Mouse (Mus musculus): ENCODE data around the gene Aqp5. TPM values are rescaled to one million over a fixed set of nuclear protein-coding genes. Genes with fewer than 3 reads are reported as not detected.

Gene Aqp5
- polyA plus RNA-seq, 1 experiment: 511 TPM

DNA sequence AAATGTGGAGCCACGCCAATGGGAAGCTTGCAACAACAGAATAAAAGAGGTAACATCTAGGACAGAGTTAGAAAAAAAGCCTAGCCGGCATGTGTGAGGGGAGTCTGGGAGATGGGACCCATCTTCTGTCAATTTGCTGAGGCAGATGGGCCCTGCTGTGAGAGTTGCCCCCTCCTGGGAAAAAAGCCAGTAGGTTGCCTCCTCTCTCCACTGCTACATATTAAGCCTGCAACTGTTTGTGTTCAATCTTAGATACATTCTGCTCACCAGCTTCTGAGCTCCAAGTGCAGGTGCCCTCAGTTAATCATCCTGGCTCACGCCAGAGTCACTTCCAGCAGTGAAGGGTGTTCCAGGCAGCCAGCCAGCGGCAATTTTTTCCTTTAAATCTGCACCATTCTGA is 29.2 kb downstream of the Aqp5 start:
- DNase-seq: no peak
- Histone ChIP-seq H3K4me1 (ENCODE audit: control insufficient read depth, insufficient read depth, low read length) (peaks cover 3% of the 10 kb centered on the region), H3K4me3 (replicated peaks; ENCODE audit: extremely low read depth, low read depth, low read length) (no peak overlapping the region)
- WGBS: 72% methylated on average over 4 of the region's 4 CpGs
- TF ChIP-seq CTCF (IDR thresholded peaks at IDR 0.05; ENCODE audit: insufficient read depth, low read length): no peak
- no peak for TF ChIP-seq POLR2A (IDR thresholded peaks at IDR 0.05; ENCODE audit: borderline replicate concordance, extremely low read depth, low read depth, low read length)

DNA sequence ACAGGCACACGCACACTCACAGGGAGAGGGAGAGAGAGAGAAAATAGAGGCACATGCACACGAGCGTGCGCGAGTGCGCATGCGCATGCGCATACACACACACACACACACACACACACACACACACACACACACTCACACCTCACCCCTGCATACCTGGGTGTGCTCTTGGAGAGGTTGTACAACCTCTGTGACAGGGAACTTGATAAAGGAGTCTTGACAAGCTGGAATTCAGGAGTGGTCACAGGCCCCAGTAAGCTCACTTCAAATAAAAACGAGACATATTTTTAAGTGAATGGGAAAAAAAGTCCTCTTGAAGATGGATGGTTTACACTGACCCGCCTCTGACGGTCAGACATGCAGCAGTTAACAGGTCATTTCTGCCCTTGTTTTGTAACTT is 31.5 kb downstream of the Aqp5 start:
- TF ChIP-seq CTCF (IDR thresholded peaks at IDR 0.05; ENCODE audit: insufficient read depth, low read length) (no peak), POLR2A (IDR thresholded peaks at IDR 0.05; ENCODE audit: borderline replicate concordance, extremely low read depth, low read depth, low read length) (no peak)
- 79% methylated on average over 11 of the region's 11 CpGs for WGBS
- H3K4me1 ChIP-seq (ENCODE audit: control insufficient read depth, insufficient read depth, low read length): no peaks in the 10 kb centered on the region
- no peak overlapping the region for H3K4me3 ChIP-seq (replicated peaks; ENCODE audit: extremely low read depth, low read depth, low read length)
- no peak for DNase-seq

DNA sequence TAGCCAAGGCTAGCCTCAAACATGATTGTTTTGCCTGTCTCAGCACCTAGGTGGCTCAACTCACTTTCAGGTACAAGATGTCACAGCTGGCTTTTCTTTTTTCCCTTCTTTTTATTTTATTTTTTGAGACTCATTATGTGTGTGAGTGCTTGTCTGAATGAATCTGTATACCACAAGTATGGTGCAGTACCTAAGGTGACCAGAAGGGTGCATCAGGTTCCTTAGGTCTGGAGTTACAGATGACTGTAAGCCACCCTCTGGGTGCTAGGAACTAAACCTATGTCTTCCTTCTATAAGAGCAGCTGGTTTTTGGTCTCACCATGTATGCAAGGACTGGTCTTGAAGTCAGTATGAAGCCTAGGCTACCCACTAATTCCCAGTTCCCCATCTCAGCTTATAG is 41.0 kb downstream of the Aqp5 start:
- H3K4me3 ChIP-seq (replicated peaks; ENCODE audit: extremely low read depth, low read depth, low read length): no peak overlapping the region

DNA sequence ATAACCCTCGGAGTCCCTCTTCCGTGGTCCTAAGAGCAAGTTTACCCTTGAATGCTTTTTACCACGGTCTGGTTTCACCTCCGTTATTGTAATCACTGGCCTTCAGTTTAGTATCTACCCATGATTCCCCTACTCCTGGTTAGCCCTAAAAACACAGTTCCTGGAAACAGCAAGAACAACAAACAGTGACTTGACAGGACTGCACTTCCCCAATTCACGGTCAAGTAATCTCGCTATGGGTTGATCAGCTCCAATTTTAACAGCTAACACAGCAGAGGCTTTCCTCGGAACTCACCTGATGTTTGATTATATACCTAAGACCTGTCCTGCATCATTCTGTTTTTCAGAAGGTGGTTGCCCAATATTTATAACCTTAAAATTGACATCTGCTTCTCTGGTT is 44.1 kb downstream of the Aqp5 start:
- 86% methylated on average over 7 of the region's 7 CpGs for WGBS
- no peak for TF ChIP-seq POLR2A (IDR thresholded peaks at IDR 0.05; ENCODE audit: borderline replicate concordance, extremely low read depth, low read depth, low read length)
- TF ChIP-seq CTCF (IDR thresholded peaks at IDR 0.05; ENCODE audit: insufficient read depth, low read length): no peak
- Histone ChIP-seq H3K4me3 (replicated peaks; ENCODE audit: extremely low read depth, low read depth, low read length) (no peak overlapping the region), H3K4me1 (ENCODE audit: control insufficient read depth, insufficient read depth, low read length) (no peaks in the 10 kb centered on the region)
- no peak for DNase-seq

More for the DNA sequence above, 41.0 kb downstream of the Aqp5 start:
- no peak for TF ChIP-seq POLR2A (IDR thresholded peaks at IDR 0.05; ENCODE audit: borderline replicate concordance, extremely low read depth, low read depth, low read length)
- TF ChIP-seq CTCF (IDR thresholded peaks at IDR 0.05; ENCODE audit: insufficient read depth, low read length): no peak
- DNase-seq: no peak
- H3K4me1 ChIP-seq (ENCODE audit: control insufficient read depth, insufficient read depth, low read length): no peaks in the 10 kb centered on the region

DNA sequence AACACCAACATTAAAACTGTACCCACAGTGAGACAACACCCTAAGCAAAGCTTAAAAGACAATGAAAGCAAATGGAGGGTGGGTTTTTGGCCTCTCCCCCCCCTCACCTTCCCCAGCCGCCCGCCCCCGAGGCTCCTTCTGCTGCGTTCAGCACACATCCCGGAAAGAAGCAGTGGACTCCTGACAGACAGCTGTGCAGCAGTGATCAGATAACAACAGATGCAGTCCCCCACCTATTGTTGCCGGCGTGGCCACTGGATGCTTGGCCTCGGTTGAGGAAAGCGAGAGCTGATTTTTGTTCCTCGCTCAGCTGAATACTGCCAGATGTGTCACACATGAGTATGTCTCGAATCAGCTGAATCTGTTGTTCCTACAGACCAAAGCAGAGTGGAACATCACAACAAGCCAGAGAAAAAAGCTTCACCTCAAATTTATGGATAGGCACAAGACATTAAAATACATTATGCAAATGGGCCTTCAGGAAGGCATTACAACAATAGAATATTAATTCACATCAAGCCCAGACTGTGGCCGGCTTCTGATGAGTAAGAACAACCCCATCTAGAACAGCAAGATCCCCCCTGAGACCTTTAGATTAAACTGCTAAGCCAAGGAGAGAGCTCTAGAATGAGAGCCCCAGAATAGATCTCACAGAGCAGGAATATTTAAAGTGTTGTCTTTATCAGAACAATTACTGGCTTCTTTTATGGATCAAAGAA is 47.0 kb downstream of the Aqp5 start:
- H3K4me3 ChIP-seq (replicated peaks; ENCODE audit: extremely low read depth, low read depth, low read length): no peak overlapping the region
- no peak for DNase-seq
- H3K4me1 ChIP-seq (ENCODE audit: control insufficient read depth, insufficient read depth, low read length): no peaks in the 10 kb centered on the region
- TF ChIP-seq POLR2A (IDR thresholded peaks at IDR 0.05; ENCODE audit: borderline replicate concordance, extremely low read depth, low read depth, low read length): no peak
- no peak for TF ChIP-seq CTCF (IDR thresholded peaks at IDR 0.05; ENCODE audit: insufficient read depth, low read length)
- 84% methylated on average over 12 of the region's 12 CpGs for WGBS

DNA sequence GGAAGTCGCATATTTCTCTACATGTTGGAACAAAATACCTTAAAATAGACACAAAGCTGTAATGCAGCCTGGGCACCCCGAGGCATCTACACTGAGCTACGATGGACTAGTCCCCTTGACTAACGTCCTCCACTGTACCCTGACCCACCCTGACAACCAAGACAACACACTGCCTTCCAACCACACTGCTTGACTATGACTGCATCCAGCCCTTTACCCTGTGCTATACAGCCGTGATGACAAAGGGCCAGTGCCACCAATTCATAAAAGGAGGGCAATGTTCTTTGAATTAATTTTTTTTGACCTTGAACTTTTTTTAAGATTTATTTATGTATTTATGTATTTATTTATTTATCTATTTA is 47.5 kb downstream of the Aqp5 start:
- Histone ChIP-seq H3K4me1 (ENCODE audit: control insufficient read depth, insufficient read depth, low read length) (no peaks in the 10 kb centered on the region), H3K4me3 (replicated peaks; ENCODE audit: extremely low read depth, low read depth, low read length) (no peak overlapping the region)
- WGBS: 93% methylated on average over 5 of the region's 5 CpGs
- DNase-seq: no peak
- no peak for TF ChIP-seq POLR2A (IDR thresholded peaks at IDR 0.05; ENCODE audit: borderline replicate concordance, extremely low read depth, low read depth, low read length)
- no peak for TF ChIP-seq CTCF (IDR thresholded peaks at IDR 0.05; ENCODE audit: insufficient read depth, low read length)

DNA sequence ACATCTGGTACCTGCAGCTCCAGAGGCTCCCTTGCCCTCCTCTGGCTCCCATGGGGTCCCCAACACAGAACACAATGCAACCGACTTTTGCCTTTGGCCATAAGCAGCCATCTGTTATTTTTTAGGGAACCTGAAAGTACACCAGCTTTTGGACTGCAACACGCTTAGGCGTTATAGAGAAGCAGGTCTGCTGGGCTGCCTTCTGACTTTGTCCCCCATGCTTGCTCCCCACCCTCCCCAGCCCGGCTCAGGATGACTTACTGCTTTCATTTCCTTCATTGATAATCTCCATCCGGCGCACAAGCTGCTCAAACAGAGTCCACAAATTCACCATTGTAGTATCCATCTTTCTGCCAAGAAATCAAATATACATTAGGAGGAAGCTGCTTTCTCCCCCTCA is 52.0 kb downstream of the Aqp5 start:
- H3K4me3 ChIP-seq (replicated peaks; ENCODE audit: extremely low read depth, low read depth, low read length): no peak overlapping the region
- H3K4me1 ChIP-seq (ENCODE audit: control insufficient read depth, insufficient read depth, low read length): no peaks in the 10 kb centered on the region
- WGBS: 71% methylated on average over 6 of the region's 6 CpGs
- DNase-seq: no peak
- TF ChIP-seq POLR2A (IDR thresholded peaks at IDR 0.05; ENCODE audit: borderline replicate concordance, extremely low read depth, low read depth, low read length) (no peak), CTCF (IDR thresholded peaks at IDR 0.05; ENCODE audit: insufficient read depth, low read length) (no peak)

DNA sequence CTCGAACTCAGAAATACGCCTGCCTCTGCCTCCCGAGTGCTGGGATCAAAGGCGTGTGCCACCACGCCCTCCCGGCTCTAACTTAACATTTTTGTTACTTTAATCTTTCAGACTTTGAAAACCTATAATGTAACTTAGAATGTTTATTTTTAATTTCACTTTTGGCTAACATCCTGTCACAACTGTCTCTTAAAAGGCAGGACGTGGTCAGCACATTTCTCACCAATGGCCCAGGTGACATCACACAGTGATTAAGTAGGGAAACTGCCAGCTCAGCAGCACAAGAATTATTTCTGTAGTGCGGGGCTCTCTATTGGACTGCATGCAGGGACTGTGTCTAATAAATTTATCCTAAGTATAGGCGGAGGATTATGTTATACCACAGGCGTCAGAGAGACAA is 53.2 kb downstream of the Aqp5 start:
- Histone ChIP-seq H3K4me1 (ENCODE audit: control insufficient read depth, insufficient read depth, low read length) (no peaks in the 10 kb centered on the region), H3K4me3 (replicated peaks; ENCODE audit: extremely low read depth, low read depth, low read length) (no peak overlapping the region)
- 83% methylated on average over 10 of the region's 10 CpGs for WGBS
- TF ChIP-seq POLR2A (IDR thresholded peaks at IDR 0.05; ENCODE audit: borderline replicate concordance, extremely low read depth, low read depth, low read length) (no peak), CTCF (IDR thresholded peaks at IDR 0.05; ENCODE audit: insufficient read depth, low read length) (no peak)
- DNase-seq: no peak

Other genes starting within 250 kb of the Aqp5 start
- 53.4 and 58.9 TPM in 2 replicates for gene Fmnl3, start 220.3 kb upstream of the Aqp5 start, polyA plus RNA-seq (2012; rRNA removed)
- gene Tmbim6, start 197.9 kb upstream of the Aqp5 start, polyA plus RNA-seq (2012; rRNA removed): 1,026 and 1,059 TPM in 2 replicates
- 13.0 and 13.4 TPM in 2 replicates for gene Nckap5l, start 133.0 kb upstream of the Aqp5 start, polyA plus RNA-seq (2012; rRNA removed)
- 5.0 and 5.2 TPM in 2 replicates for gene Bcdin3d, start 116.1 kb upstream of the Aqp5 start, polyA plus RNA-seq (2012; rRNA removed)
- 17.4 and 29.7 TPM in 2 replicates for gene Faim2, start 62.6 kb upstream of the Aqp5 start, polyA plus RNA-seq (2012; rRNA removed)
- 1.1 and 1.3 TPM in 2 replicates for gene Aqp2, start 11.7 kb upstream of the Aqp5 start, polyA plus RNA-seq (2012; rRNA removed)
- gene Aqp6, start 10.6 kb downstream of the Aqp5 start, polyA plus RNA-seq (2012; rRNA removed): not detected in 2 replicates
- gene Racgap1, start 60.9 kb downstream of the Aqp5 start, polyA plus RNA-seq (2012; rRNA removed): 2.9 and 4.9 TPM in 2 replicates
- gene Asic1, start 79.6 kb downstream of the Aqp5 start, polyA plus RNA-seq (2012; rRNA removed): 0.18 and 0.19 TPM in 2 replicates
- gene Smarcd1, start 111.3 kb downstream of the Aqp5 start, polyA plus RNA-seq (2012; rRNA removed): 30.1 and 38.0 TPM in 2 replicates
- 1.0 TPM in 1 of 2 replicates, not detected in the other for gene Gm17349, start 114.7 kb downstream of the Aqp5 start, polyA plus RNA-seq (2012; rRNA removed)
- 55.2 and 114 TPM in 2 replicates for gene Gpd1, start 126.7 kb downstream of the Aqp5 start, polyA plus RNA-seq (2012; rRNA removed)
- 168 and 205 TPM in 2 replicates for gene Cox14, start 134.8 kb downstream of the Aqp5 start, polyA plus RNA-seq (2012; rRNA removed)
- 37.2 and 53.4 TPM in 2 replicates for gene Cers5, start 182.1 kb downstream of the Aqp5 start, polyA plus RNA-seq (2012; rRNA removed)